Mouse (Mus musculus): ENCODE data around the gene Ttc28. TPM values are rescaled to one million over a fixed set of nuclear protein-coding genes. Genes with fewer than 3 reads are reported as not detected.

Gene Ttc28
- total RNA-seq, 2 experiments from 2014 or later, result 9.3 to 9.8 TPM

DNA sequence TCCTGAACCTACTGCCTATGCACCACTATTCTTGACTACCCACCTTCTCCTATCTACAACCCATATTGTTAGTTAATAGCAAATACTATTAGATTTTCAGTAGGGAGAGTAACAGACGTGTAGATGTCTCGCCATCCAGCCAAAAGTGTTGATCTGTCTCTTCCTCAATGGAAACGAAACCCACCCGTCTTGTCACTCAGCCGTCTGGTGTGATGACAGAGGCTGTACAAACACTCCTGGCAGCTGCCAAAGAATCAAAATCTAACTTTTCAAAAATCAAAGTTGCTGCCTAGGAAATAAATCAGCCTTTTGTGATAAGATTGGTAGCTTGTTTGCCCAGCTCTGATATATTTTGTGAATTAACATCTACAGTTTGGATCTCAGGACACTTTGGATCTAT is 123.6 kb downstream of the Ttc28 start:
- no peak for DNase-seq (ENCODE audit: low spot score in 2 of 2)

DNA sequence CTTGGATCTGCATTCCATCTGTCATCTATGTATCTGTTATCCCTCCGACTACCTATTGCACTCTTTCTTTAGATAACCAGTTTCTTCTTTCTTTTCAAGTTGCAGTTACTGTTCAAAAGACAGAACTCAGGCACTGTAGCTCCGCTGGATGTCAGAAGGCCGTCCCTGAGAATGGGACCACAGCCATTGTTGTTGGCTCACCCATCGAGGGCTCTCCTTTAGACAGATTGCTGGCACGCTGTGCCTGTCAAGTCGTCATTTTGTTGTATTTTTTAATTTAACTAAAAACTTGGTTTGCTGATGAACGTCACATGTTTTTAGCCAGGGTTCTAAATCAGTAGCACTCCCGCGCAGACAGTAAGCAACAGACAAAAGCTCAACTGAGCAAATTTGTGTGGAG is 124.1 kb downstream of the Ttc28 start:
- no peak for DNase-seq (ENCODE audit: low spot score in 2 of 2)

- DNase-seq (ENCODE audit: low spot score in 2 of 2), result no peak
Measured at GRCm38 (mm10) chr5:111006272-111007135, 126.9 kb downstream of the Ttc28 start.

DNA sequence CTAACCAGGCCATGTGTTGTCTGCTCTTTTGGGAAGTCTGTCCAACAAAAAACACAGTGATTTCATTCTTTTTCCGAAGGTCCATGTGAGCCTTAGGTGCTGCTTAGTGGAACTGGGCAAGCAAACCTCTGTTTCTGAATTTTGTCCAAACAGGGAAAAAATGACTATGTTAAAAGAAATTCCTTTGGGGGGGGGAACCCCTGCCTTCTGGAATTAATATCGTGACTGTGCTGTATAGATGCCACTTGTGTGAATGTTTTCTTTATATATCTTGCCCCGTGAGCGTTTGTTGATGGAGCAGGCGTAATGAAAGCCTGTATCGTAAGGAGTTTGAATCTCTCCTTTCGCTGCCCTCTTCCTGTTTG is 127.5 kb downstream of the Ttc28 start:
- DNase-seq (ENCODE audit: low spot score in 2 of 2), result no peak

- no peak for DNase-seq (ENCODE audit: low spot score in 2 of 2)
Measured at GRCm38 (mm10) chr5:111007900-111008299, 128.3 kb downstream of the Ttc28 start.

DNA sequence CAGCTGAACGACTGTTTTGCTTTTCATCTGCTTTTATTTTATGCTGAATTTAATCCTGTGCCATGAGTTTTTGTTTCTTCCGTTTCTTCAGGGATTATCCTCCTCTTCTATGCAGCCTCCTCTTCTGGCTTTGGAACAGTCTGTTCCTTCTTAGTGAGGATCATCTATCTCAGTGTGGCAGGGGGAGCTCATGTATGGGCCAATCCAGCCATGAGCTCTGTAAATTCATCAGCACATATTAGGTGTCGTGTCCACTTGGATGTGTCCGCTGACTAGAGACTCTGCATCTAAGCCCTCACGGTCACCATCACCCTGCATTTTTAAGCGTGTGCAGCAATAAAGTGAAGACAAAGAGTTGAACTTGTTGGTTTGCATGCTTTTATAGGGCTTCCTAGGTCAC is 128.8 kb downstream of the Ttc28 start:
- DNase-seq (ENCODE audit: low spot score in 2 of 2), result no peak

- no peak for DNase-seq (ENCODE audit: low spot score in 2 of 2)
Measured at GRCm38 (mm10) chr5:111011271-111011670, 131.7 kb downstream of the Ttc28 start.

DNA sequence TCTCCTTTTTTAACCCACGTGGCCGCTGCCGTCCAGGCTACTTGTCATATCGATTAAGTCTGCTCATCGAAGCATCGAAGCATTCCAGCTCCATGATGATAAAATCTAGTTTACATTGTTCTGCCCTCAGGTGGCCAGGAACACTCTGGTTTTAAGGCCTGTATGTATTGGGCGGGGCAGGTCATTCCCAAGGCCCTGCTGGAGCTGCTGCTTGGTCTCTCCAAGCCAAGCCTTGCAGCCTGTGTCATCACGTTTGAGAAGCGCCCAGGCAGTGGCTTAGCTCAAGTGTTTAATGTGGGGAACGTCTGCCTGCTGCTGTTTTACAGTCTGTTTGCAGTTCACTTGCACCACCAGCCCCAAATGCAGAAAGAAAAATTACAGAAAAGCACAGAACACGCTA is 132.5 kb downstream of the Ttc28 start:
- no peak for DNase-seq (ENCODE audit: low spot score in 2 of 2)

- DNase-seq (ENCODE audit: low spot score in 2 of 2), result no peak
Measured at GRCm38 (mm10) chr5:111012587-111012986, 133.0 kb downstream of the Ttc28 start.

DNA sequence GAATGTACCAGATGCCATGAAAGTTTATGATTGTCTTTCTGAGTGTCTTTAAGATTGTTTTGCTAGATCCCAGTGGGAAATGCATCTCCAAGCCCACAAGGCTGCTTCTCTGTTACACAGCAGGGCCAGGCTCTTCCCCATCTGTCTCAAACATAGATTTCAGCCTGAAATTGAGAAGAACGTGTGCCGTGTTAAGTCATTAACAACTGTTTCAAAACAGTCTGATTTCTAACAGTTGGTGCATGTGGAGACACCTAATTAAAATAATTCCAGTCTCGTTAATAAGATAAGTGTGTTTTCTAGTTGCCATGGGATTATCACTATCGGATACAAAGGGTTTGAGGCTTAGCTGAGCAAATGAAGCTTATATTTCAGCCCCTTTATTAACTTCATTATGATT is 135.4 kb downstream of the Ttc28 start:
- no peak for DNase-seq (ENCODE audit: low spot score in 2 of 2)

GRCm38 (mm10) chr5:111017319-111017718 is 137.7 kb downstream of the Ttc28 start:
- DNase-seq (ENCODE audit: low spot score in 2 of 2), result no peak

- DNase-seq (ENCODE audit: low spot score in 2 of 2), result no peak
Measured at GRCm38 (mm10) chr5:111022339-111022738, 142.7 kb downstream of the Ttc28 start.

GRCm38 (mm10) chr5:111022940-111023339 is 143.3 kb downstream of the Ttc28 start:
- no peak for DNase-seq (ENCODE audit: low spot score in 2 of 2)

DNA sequence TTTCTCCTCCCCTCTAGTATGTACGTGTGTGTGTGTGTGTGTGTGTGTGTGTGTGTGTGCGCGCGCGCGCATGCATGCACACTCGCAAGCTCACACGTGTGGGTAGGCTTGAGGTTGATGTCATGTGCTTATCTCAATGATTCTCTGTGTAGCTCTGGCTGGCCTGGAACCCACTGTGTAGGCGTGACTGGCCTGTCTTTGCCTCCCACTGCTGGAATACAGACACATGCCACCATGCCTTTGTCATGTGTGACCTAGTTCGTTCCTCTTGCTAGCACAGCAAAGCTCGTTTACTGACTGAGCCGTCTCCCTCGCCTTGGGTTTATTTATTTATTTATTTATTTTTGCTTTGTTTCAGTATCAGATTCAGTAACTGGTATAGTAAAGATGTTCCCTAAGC is 145.0 kb downstream of the Ttc28 start:
- DNase-seq (ENCODE audit: low spot score in 2 of 2), result no peak

DNA sequence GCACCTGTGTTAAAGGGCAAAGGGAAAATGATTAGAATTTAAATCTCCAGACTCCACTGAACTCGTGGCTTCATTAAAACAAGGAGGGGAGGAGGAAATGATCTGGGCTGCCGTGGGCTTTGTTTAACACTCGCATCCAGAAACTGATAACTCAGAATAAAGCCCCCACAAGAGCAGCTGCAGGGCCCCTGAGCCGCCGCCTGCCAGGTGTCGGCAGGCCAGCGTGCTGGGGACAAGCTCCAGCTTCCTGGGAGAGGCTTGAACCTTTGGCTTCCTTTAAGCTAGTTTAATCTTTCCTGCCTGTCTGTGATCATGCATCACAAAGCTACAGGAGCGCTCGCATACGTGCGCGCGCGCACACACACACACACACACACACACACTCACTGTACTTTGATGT is 145.9 kb downstream of the Ttc28 start:
- DNase-seq (ENCODE audit: low spot score in 2 of 2), result no peak

DNA sequence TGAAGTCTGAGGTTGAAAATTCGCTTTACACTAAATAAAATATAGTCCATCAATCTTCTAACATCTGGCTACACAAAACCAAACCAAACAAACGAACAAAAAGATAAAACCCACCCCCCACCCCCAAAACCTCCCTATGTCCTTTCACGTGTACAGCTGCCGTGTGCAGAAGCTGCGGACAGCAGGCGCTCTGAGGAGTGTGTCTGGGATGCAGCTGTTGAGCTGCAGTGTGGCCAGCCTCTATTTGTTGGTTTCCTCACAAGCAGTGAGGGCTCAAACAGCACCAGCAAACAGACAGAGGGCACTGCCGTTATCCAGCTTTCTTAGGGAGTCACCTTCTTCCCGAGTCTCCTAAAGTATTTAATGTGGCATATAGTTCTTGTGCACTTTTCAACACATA is 146.6 kb downstream of the Ttc28 start:
- no peak for DNase-seq (ENCODE audit: low spot score in 2 of 2)

- no peak for DNase-seq (ENCODE audit: low spot score in 2 of 2)
Measured at GRCm38 (mm10) chr5:111028340-111028739, 148.7 kb downstream of the Ttc28 start.

DNA sequence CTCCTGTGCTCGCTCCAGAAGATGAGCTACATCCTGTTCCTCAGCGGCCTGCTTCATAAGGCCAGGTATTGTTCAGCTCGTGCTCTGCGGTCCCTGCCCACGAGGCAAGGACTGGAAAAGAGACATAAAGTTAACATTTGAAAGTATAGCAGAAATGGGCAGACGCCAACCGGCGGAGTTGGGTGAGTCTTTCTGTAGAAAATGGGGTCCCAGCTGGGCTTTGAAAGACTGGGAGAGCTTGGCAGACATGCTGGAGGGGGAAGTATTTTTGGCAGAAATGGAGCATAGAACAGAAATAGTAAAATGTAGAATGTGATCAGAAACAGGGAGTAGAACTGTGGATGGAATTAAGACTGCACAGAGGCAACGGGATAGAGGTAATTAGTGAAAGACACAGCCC is 149.3 kb downstream of the Ttc28 start:
- DNase-seq (ENCODE audit: low spot score in 2 of 2), result peak; percentile 7 to 23

GRCm38 (mm10) chr5:111032687-111033295 is 153.2 kb downstream of the Ttc28 start:
- no peak for DNase-seq (ENCODE audit: low spot score in 2 of 2)

DNA sequence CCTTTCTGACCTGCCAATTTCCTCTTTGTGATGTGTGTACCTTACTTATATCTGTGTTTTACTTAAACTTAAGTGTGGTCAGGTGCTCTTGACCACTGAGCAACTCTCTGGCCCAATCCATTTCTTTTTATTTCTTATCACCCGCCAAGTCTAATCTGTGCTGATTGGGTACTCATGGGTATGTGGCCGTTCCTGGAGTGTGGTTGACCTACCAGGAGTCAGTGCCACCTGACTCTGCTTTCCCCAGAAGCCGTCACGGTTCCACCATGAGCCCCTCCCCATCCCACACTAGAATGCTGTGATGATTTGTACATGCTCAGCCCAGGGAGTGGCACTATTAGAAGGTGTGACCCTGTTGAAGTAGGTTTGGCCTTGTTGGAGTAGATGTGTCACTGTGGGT is 153.9 kb downstream of the Ttc28 start:
- DNase-seq (ENCODE audit: low spot score in 2 of 2), result no peak

GRCm38 (mm10) chr5:111037123-111037748 is 157.6 kb downstream of the Ttc28 start:
- DNase-seq (ENCODE audit: low spot score in 2 of 2), result no peak

DNA sequence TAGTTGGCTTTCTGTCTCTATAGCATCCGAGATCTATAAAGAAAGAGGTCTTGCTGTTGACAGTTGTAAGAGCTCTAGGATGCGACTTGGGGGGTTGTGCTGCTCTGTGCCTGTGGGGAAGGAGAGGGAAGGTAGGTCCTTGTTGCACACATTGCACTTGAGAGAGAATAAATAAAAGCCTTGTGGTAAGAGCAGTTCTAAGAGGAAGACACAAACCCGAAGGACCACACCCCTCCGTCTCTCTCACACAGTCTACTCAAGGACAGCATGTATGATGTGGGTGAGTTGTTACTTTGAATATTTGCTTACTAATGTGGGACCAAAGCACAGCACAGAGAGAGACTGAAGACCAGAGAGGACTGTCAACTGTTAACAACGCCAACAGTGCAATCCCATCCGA is 160.2 kb downstream of the Ttc28 start:
- no peak for DNase-seq (ENCODE audit: low spot score in 2 of 2)

Data from left cerebral cortex, adult 18-20 months (tissue).